ENCODE assay signal across 9 mouse cellular contexts in genomic region chr6:146762264-146762898, GRCm38 (mm10). TPM values are rescaled to one million over a fixed set of nuclear protein-coding genes. Genes with fewer than 3 reads are reported as not detected.
DNase-seq lines count a peak whose midpoint lies in the region; ATAC-seq and TF ChIP-seq lines count a peak whose summit lies in the region.
"Had no signal": no experiment of that assay in that cellular context is flagged by ENCODE, and none has a peak within 500 bp of the region (broad histone marks: within the 10 kb centered on the region; RNA-seq: fewer than 3 reads in every experiment).

No protein-coding gene starts in this region.

- DNase-seq in cerebellum, adult 11 months = no peak
- DNase-seq in left cerebral cortex, adult 2 months (ENCODE audit: extremely low spot score in 1 of 2, low spot score in 2 of 2) = no peak
- no peak for DNase-seq in left cerebral cortex, adult 18-20 months (ENCODE audit: low spot score in 2 of 2)
- DNase-seq in c-Kit-positive CD71-positive TER-119-positive erythroid progenitor cells, embryonic 14.5 days (ENCODE audit: low spot score) = peak; percentile 16
- DNase-seq in lung, postnatal 14 days = peak; percentile 8
- DNase-seq in ovary, postnatal 10 days (ENCODE audit: low spot score) = no peak
- DNase-seq in urinary bladder, postnatal 36 days (ENCODE audit: low spot score in 2 of 2) = no peak

- 0 out of 2 replicates have a peak, but pooled peaks have one; percentile 50 for ATAC-seq in cerebellum, adult (ENCODE audit: insufficient number of reproducible peaks, low FRiP score, low TSS enrichment)

- no peak overlapping the region for H3K27ac ChIP-seq in left cerebral cortex, adult 2 months
- H3K27ac ChIP-seq: embryonic facial prominence, embryonic 15.5 days had no signal

- intact Hi-C loops in left cerebral cortex, adult 2 months (cut with DNase I) = loop anchor here (1.0 to 5.0 kb wide), 2 partner anchors 35 to 100 kb away; no protein-coding TSS in a partner anchor

- TF ChIP-seq CTCF in left cerebral cortex, adult 2 months (IDR thresholded peaks at IDR 0.05) = peak; percentile 71

- H3K4me3 ChIP-seq in left cerebral cortex, adult 2 months = no peak overlapping the region
- H3K4me3 ChIP-seq: embryonic facial prominence, embryonic 15.5 days had no signal

RNA-seq across cellular contexts. Expression of gene Arntl2, which starts 33.5 kb away (rescaled TPM):
- total RNA-seq in left cerebral cortex, adult 2 months (2021) = 10 to 100 TPM in 1 of 2 experiments, 1 to 10 TPM in 1; 8.2 to 10.2 TPM
- 10 to 100 TPM in 1 of 2 experiments, 1 to 10 TPM in 1; 5.9 to 10.2 TPM for total RNA-seq in left cerebral cortex, adult 18-20 months (2021)

RNA-seq across cellular contexts. Expression of gene Stk38l, which starts 37.6 kb away (rescaled TPM):
- 10 to 100 TPM; 25.7 to 26.3 TPM for total RNA-seq in left cerebral cortex, adult 2 months (2021)
- 10 to 100 TPM; 25.5 to 26.3 TPM for total RNA-seq in left cerebral cortex, adult 18-20 months (2021)

Comparison
In these comparisons a context has a peak if more than half of its experiments do, and no peak if none do; other contexts are left out.
1. DNase-seq: peak in c-Kit-positive CD71-positive TER-119-positive erythroid progenitor cells, embryonic 14.5 days (single experiment) and lung, postnatal 14 days (single experiment); none in cerebellum, adult 11 months (single experiment), left cerebral cortex, adult 2 months (0 of 2), left cerebral cortex, adult 18-20 months (0 of 2), ovary, postnatal 10 days (single experiment) and urinary bladder, postnatal 36 days (0 of 2).